Mouse (Mus musculus) lung, postnatal 0 days (tissue): ENCODE data around the gene Syne3.

Experiments
- CTCF ChIP-seq: IDR thresholded peaks from 2 replicates; pipeline ENCODE4 v1.5.1; 2016; ENCODE audit warnings: antibody characterized with exemption, mild to moderate bottlenecking
- EP300 ChIP-seq: IDR thresholded peaks from 2 replicates; pipeline ENCODE4 v1.6.1; 2016; ENCODE audit warnings: antibody characterized with exemption, mild to moderate bottlenecking, control low read depth

DNA sequence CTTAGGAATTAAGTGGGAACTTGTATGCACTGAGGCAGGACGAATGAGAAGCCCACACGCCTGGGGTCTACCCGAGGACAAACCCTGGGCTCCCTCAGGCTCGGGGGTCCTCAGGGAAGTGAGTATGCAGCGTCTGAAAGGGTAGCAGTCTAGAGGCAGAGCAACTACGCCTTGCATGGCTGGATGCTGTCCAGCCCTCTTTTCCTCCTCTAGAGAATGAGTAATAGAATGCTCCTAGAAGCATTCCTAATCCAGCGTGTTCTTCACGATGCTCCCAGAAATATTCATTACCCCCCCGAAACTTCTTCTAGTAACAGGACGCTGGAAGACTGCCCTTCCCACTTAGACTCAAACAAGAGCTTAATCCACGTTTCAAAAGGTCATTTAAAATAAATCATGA is 51.3 kb downstream of the Syne3 start:
- TF ChIP-seq CTCF (no peak), EP300 (no peak)
